Mouse (Mus musculus) erythroid progenitor cell, adult 5-6 weeks (primary cell): Measurements from ENCODE around the gene Wnt7b. TPM values are rescaled to one million over a fixed set of nuclear protein-coding genes. Genes with fewer than 3 reads are reported as not detected.

Experiments used
- ATAC-seq: replicated peaks from 2 replicates; pipeline ENCODE4 v1.8.0; 2016; ENCODE audit warnings: moderate number of reproducible peaks, mild to moderate bottlenecking, moderate TSS enrichment, inconsistent platforms; ENCODE audit not compliant: poor library complexity, low FRiP score, severe bottlenecking
- total RNA-seq, 2 experiments: library from RNA; stranded (forward) in 1 of 2; stranded (reverse) in 1 of 2; fragments of 150-400 nt in 1 of 2; fragments of 186-747, 209-891 nt in 1 of 2; gene quantifications; 2 replicates each; pipeline versions ENCODE4 v1.2.3 to v1.2.4; 2015 to 2017; ENCODE audit warnings: low replicate concordance in 2 of 2

The Wnt7b gene
- total RNA-seq, 2 experiments from 2014 or later: not detected

GRCm38 (mm10) chr15:85602733-85603132 lies 20.5 kb upstream of the Wnt7b start:
- ATAC-seq: no peak

- no peak for ATAC-seq
Observed at GRCm38 (mm10) chr15:85602021-85602420, 19.7 kb upstream of the Wnt7b start.

GRCm38 (mm10) chr15:85601202-85601601 lies 18.9 kb upstream of the Wnt7b start:
- no peak for ATAC-seq

- ATAC-seq: no peak
Observed at GRCm38 (mm10) chr15:85600696-85601094, 18.4 kb upstream of the Wnt7b start.

GRCm38 (mm10) chr15:85599887-85600695 lies 17.8 kb upstream of the Wnt7b start:
- 0 out of 2 replicates have a peak, but pooled peaks have one; percentile 27 for ATAC-seq

GRCm38 (mm10) chr15:85598984-85599886 lies 17.0 kb upstream of the Wnt7b start:
- ATAC-seq: no peak

GRCm38 (mm10) chr15:85598443-85598842 lies 16.2 kb upstream of the Wnt7b start:
- ATAC-seq: no peak

- ATAC-seq: no peak
Observed at GRCm38 (mm10) chr15:85597403-85597802, 15.1 kb upstream of the Wnt7b start.

GRCm38 (mm10) chr15:85592674-85593073 lies 10.4 kb upstream of the Wnt7b start:
- no peak for ATAC-seq

GRCm38 (mm10) chr15:85590831-85591230 lies 8.6 kb upstream of the Wnt7b start:
- ATAC-seq: no peak

- peak; percentile 56; the same call in 1 of the 2 replicates for ATAC-seq
Observed at GRCm38 (mm10) chr15:85583504-85583903, 1.2 kb upstream of the Wnt7b start.

GRCm38 (mm10) chr15:85583024-85583423 lies 751 bp upstream of the Wnt7b start:
- ATAC-seq: no peak

GRCm38 (mm10) chr15:85581563-85582064 lies 659 bp downstream of the Wnt7b start:
- ATAC-seq: no peak

- ATAC-seq: no peak
Observed at GRCm38 (mm10) chr15:85580934-85581562, 1.2 kb downstream of the Wnt7b start.

- ATAC-seq: no peak
Observed at GRCm38 (mm10) chr15:85580483-85580882, 1.8 kb downstream of the Wnt7b start.

- ATAC-seq: no peak
Observed at GRCm38 (mm10) chr15:85577583-85578460, 4.5 kb downstream of the Wnt7b start.

GRCm38 (mm10) chr15:85576511-85577440 lies 5.5 kb downstream of the Wnt7b start:
- no peak for ATAC-seq

- ATAC-seq: no peak
Observed at GRCm38 (mm10) chr15:85576110-85576509, 6.2 kb downstream of the Wnt7b start.
